Mouse (Mus musculus) heart, adult 2 months (tissue): ENCODE data around the gene Tnrc18. TPM values are rescaled to one million over a fixed set of nuclear protein-coding genes. Genes with fewer than 3 reads are reported as not detected.

Experiments used
- DNase-seq, 2 experiments: peaks; one replicate each; pipeline ENCODE4 v3.0.0; 2021
- H3K27ac ChIP-seq: fragments of 200-600 bp; 2 replicates; pipeline ENCODE4 v1.8.1; 2022
- H3K27me3 ChIP-seq: fragments of 200-500 bp; 2 replicates; pipeline ENCODE4 v1.6.1; 2012; ENCODE audit warnings: mild to moderate bottlenecking, low read length, inconsistent platforms, mixed read lengths; ENCODE audit not compliant: control insufficient read depth, insufficient read depth
- H3K36me3 ChIP-seq: fragments of 200-500 bp; 2 replicates; pipeline ENCODE4 v1.6.1; 2012; ENCODE audit warnings: low read length, inconsistent platforms; ENCODE audit not compliant: control insufficient read depth, insufficient read depth
- H3K4me1 ChIP-seq: fragments of 200-500 bp; 2 replicates; pipeline ENCODE4 v1.6.1; 2011; ENCODE audit warnings: low read length; ENCODE audit not compliant: control insufficient read depth, insufficient read depth
- H3K4me3 ChIP-seq: fragments of 200-600 bp; 2 replicates; pipeline ENCODE4 v1.8.1; 2022
- H3K79me2 ChIP-seq: fragments of 200-500 bp; replicated peaks from 2 replicates; pipeline ENCODE4 v1.6.1; 2012; ENCODE audit warnings: mild to moderate bottlenecking, inconsistent platforms, low read length, moderate library complexity, mixed read lengths; ENCODE audit not compliant: control insufficient read depth, insufficient read depth
- H3K9ac ChIP-seq: fragments of 200-500 bp; 2 replicates; pipeline ENCODE4 v1.6.1; 2012; ENCODE audit warnings: low read depth, mild to moderate bottlenecking, control low read depth, inconsistent platforms, low read length, mixed read lengths
- CTCF ChIP-seq: fragments of 200-600 bp; IDR thresholded peaks from 2 replicates; pipeline ENCODE4 v1.8.1; 2022; ENCODE audit warnings: antibody characterized with exemption, mild to moderate bottlenecking, moderate library complexity
- EP300 ChIP-seq: fragments of 200-500 bp; IDR thresholded peaks from 2 replicates; pipeline ENCODE4 v1.6.1; 2011; ENCODE audit warnings: low read depth, low read length, control low read depth; ENCODE audit not compliant: insufficient read depth
- POLR2A ChIP-seq: fragments of 200-500 bp; IDR thresholded peaks from 2 replicates; pipeline ENCODE4 v1.6.1; 2011; ENCODE audit warnings: mild to moderate bottlenecking, low read depth, low read length, control low read depth; ENCODE audit not compliant: insufficient read depth
- WGBS: fragments of 180-500 bp; shearing (Covaris S2); methylation state at CpG from one replicate; pipeline ENCODE4 v1.1.7; 2018; 5-methylcytosine and 5-hydroxymethylcytosine counted together
- intact Hi-C: fragments of 180-260 bp; cut with DNase I; formaldehyde crosslinking; loops from one replicate; pipeline ENCODE4 v1.15.1; 2025
- polyA plus RNA-seq: library from polyadenylated mRNA; depleted of rRNA; stranded (reverse); fragments of >200 nt; gene quantifications from 2 replicates; pipeline ENCODE4 v1.2.3, GENCODE M21; 2012
- total RNA-seq, 2 experiments: library from RNA; stranded (reverse); gene quantifications; 2 replicates each; pipeline ENCODE4 v1.2.3; 2021

Tnrc18 gene
- total and polyA plus RNA-seq, 3 experiments = 18.5 to 60.3 (median 49.7) TPM

DNA sequence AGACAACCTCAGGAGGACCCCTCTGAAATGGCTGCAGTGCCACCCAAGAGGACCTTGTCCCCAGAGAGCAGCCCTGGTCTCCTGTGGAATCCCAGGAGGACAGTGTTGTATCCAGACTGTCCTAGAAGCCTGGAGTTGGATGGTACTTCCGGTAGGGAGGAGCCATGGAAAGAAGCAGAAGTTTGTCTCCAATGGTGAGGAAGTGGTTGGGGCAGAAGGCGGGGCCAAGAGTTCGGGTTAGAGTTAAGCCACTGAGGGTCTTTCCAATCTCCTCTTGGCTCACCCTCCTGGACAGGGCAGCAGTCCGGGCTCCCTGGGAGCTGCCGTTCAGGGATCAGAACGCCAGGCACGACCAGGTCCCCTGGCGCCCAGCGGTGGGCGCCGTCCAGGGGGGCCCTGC, 53.2 kb downstream of the Tnrc18 start:
- Histone ChIP-seq H3K36me3 (no peaks in the 10 kb centered on the region), H3K4me3 (no peak overlapping the region), H3K27me3 (no peaks in the 10 kb centered on the region), H3K27ac (no peak overlapping the region), H3K79me2 (0 out of 2 replicates have a peak, but pooled peaks cover 1% of the 10 kb centered on the region), H3K4me1 (no peaks in the 10 kb centered on the region; the same call in 1 of the 2 replicates), H3K9ac (no peak overlapping the region)
- DNase-seq = no peak
- intact Hi-C loops = loop anchor here (10.0 kb wide), 1 partner anchor 300 kb away; no protein-coding TSS in a partner anchor
- TF ChIP-seq EP300 (no peak), POLR2A (no peak), CTCF (no peak)
- WGBS = 65% methylated on average over 11 of the region's 11 CpGs

DNA sequence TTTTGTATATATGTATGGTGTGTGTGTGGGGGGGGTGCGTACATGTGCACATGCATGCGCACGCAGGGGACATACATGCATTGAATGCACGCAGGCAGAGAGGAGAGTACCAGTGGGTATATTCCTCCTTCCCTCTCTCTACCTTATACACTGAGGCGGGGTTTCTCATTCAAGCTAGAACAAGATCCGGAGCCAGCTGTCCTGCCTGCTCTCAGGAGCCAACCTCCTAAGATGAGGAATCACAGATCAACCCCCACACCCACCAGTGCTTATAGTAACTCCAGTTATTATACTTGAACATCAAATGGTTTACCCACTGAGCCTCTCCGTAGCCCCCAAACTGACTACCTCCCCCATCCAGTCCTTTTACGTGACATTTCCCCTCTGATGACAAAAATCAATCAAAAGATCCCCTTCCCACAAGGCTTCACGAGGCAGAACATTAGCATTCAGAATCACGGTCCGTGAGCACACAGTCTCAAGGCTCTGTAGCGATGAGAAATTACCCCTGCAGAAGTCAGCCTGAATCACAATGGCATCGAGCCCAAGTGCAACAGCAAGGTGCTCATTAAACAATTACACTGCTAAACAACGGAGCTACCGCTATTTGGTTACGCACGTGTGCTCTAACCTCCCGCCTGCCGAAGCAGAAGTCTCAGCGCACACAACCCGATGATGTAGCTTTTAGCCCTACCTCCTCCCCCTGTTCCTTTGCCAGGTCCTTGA, 55.2 kb downstream of the Tnrc18 start:
- Histone ChIP-seq H3K4me1 (no peaks in the 10 kb centered on the region), H3K9ac (no peak overlapping the region), H3K27ac (no peak overlapping the region), H3K79me2 (0 out of 2 replicates have a peak, but pooled peaks cover 1% of the 10 kb centered on the region), H3K36me3 (no peaks in the 10 kb centered on the region), H3K27me3 (no peaks in the 10 kb centered on the region), H3K4me3 (no peak overlapping the region)
- TF ChIP-seq POLR2A (no peak), EP300 (no peak), CTCF (no peak)
- no peak for DNase-seq
- intact Hi-C loops = loop anchor here (10.0 kb wide), 1 partner anchor 303 kb away; no protein-coding TSS in a partner anchor
- 94% methylated on average over 21 of the region's 21 CpGs for WGBS

DNA sequence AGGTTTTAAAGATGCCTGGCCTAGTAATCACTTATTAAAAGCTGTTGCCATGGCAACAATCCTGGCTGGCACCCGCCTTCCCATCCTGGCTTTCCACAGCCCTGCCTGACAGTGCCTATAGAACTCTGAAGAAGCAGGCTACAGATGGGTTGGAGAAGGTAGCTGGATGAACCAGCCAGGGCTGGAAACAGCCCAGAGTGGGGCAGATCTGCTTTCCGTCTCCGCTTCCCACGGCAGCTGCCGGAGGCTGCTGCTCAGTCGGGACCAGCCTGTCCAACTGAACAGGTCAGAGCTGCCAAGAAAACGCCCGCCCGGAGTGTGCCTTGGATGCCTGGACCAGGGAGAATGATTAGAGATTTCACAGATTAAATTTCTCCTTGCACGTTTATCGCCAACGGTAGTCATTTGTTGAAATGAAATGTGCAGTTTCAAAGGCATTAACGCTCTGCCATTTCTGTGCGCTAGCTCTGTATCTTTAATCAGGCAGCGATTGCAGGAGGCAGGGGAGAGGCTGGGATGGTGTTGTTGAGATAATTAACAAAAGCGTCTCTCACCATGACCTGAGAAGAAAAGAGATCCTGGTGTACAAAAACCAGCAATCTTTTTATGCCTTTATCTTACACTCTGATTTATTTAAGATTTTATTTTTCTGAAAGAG, 56.0 kb downstream of the Tnrc18 start:
- 86% methylated on average over 16 of the region's 16 CpGs for WGBS
- DNase-seq = no peak
- no peaks in the 10 kb centered on the region for H3K79me2 ChIP-seq
- no peak overlapping the region for H3K4me3 ChIP-seq
- H3K36me3 ChIP-seq = no peaks in the 10 kb centered on the region
- H3K4me1 ChIP-seq = no peaks in the 10 kb centered on the region
- no peak overlapping the region for H3K27ac ChIP-seq
- H3K9ac ChIP-seq = no peak overlapping the region
- intact Hi-C loops = loop anchor here (10.0 kb wide), 1 partner anchor 303 kb away; no protein-coding TSS in a partner anchor
- no peaks in the 10 kb centered on the region for H3K27me3 ChIP-seq
- no peak for TF ChIP-seq POLR2A
- TF ChIP-seq EP300 = no peak

DNA sequence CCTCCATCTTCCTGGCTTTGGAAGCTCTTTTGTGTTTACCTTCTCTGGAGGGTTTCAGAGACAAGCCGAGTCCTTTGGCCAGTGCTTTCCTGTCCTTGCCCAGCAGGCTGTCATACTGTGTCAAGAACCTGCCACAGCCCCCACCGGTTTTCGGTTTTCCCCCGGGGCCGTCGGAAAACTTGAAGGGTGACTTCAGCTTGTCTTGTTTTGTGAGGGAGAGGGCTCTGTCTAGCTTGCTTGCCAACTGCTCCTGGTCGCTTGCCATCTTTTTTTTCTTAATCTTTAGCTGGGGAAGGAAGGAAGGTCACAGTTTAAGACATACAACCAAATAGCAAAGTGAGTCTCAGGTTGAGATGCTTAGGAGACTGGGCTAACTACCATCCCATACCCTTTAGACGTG, 57.7 kb downstream of the Tnrc18 start:
- DNase-seq = no peak
- H3K9ac ChIP-seq = no peak overlapping the region
- no peak overlapping the region for H3K27ac ChIP-seq
- H3K4me1 ChIP-seq = no peaks in the 10 kb centered on the region
- no peaks in the 10 kb centered on the region for H3K79me2 ChIP-seq
- TF ChIP-seq POLR2A (no peak), CTCF (no peak), EP300 (no peak)
- H3K27me3 ChIP-seq = no peaks in the 10 kb centered on the region
- H3K36me3 ChIP-seq = no peaks in the 10 kb centered on the region
- intact Hi-C loops = loop anchor here (10.0 kb wide), 1 partner anchor 305 kb away; no protein-coding TSS in a partner anchor
- 80% methylated on average over 8 of the region's 8 CpGs for WGBS
- H3K4me3 ChIP-seq = no peak overlapping the region

DNA sequence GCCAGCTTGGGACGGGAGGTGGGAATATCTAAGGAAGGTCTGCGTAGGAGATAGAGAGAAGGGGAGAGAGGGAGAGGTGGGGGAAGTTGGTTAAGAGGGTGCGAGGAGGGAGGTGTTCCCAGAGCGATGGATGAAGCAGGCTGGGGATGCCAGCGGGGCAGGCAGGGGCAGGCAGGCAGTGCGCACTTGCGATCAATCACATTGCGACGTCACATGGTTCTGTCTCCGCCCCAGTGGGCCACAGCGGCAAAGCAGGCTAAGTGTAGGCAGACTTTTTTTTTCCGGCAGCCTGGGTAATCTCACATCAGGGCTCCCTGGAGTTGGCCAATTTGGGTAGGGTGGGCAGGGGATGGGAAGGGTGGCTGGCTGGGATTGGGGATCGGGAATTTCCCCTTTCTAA, 65.2 kb downstream of the Tnrc18 start:
- peaks cover 2% of the 10 kb centered on the region for H3K4me1 ChIP-seq
- intact Hi-C loops = no loop called here
- 84% methylated on average over 13 of the region's 13 CpGs for WGBS
- H3K9ac ChIP-seq = no peak overlapping the region
- no peak for DNase-seq
- H3K79me2 ChIP-seq = no peaks in the 10 kb centered on the region
- peaks cover 2% of the 10 kb centered on the region; the same call in 1 of the 2 replicates for H3K36me3 ChIP-seq
- H3K27ac ChIP-seq = no peak overlapping the region
- no peak overlapping the region for H3K4me3 ChIP-seq
- TF ChIP-seq POLR2A = no peak
- TF ChIP-seq CTCF = no peak
- TF ChIP-seq EP300 = no peak
- no peaks in the 10 kb centered on the region for H3K27me3 ChIP-seq

DNA sequence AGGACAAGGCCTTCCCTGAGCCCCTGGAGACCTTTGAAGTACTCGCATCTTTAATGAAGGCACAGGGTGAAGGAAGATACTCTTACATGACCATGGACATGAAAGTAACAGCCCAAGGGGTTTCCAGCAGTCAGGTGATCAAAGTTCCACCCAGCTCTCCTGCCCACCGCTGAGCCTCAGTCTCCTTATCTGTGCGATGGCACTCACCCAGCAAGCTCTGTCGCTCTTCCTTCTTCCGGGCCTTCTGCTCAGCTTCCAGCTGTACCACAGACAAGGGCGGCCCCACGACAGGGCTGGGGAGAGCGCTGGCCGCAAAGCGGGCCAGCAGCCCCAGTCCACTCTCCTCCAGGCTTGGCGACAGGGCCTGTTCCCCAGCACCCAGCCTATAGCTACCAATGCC, 67.3 kb downstream of the Tnrc18 start:
- Histone ChIP-seq H3K4me3 (no peak overlapping the region), H3K27me3 (no peaks in the 10 kb centered on the region), H3K36me3 (peaks cover 2% of the 10 kb centered on the region; the same call in 1 of the 2 replicates), H3K4me1 (peaks cover 2% of the 10 kb centered on the region), H3K79me2 (no peaks in the 10 kb centered on the region), H3K9ac (no peak overlapping the region), H3K27ac (no peak overlapping the region)
- no peak for DNase-seq
- TF ChIP-seq EP300 (no peak), POLR2A (no peak), CTCF (no peak)
- 69% methylated on average over 11 of the region's 11 CpGs for WGBS
- intact Hi-C loops = no loop called here
